Mouse (Mus musculus): ENCODE results near the gene Olfr698. TPM values are rescaled to one million over a fixed set of nuclear protein-coding genes. Genes with fewer than 3 reads are reported as not detected.
"Not testable (repeated sequence)": the region's sequence is repeated elsewhere in the genome, so short reads cannot be mapped to it uniquely, and the experiment has no call there.

Gene Olfr698
- not detected for total RNA-seq (2021)
- long read RNA-seq, experiment 1: 0 reads
- long read RNA-seq, experiment 2: 0 reads

DNA sequence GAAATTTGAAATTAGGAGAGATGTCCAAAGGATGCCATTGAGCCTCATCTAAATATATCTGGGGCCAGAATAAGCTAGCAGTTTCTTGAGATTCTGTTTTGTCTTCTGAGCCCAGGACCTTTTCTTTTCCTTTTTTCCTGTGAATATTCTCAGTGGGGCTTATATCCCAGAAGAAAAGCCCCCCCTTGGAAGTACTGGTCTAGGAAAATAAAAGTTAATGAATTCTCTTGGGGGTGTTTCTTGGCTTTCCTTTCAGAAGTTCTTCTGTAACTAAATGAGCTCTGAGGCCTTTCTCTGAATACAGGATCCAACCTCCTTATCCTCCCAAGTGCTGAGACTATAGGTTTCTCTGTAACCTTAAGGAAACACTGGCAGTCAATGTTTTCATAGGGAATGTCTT, at the start of gene Olfr698:
TSS of gene Olfr698 (minus strand) at position 101 of the 400 bp plus-strand sequence.
- no peak for DNase-seq

DNA sequence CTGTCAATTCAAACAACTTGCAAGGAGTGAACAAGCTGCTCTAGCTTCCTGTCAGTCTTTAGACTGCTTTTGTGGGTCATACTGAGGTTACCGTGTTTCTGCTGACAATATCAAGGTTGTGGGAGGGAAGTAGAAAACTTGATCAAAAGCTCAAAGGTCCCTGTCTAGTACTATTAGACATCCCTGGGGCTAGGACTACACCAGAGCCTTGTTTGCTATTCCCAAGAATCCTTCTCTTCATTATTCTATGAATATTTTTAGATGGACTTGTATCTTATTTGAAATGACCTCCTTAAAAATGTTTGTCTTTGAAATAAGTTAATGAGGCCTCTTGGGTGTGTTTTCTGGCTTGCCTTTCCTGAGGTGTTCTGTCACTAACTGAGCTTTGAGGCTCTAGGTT, 37.9 kb upstream of the Olfr698 start, which contains the start of gene Olfr699:
TSS of gene Olfr699 (minus strand) at position 101 of the 400 bp plus-strand sequence.
- DNase-seq: no peak

GRCm38 (mm10) chr7:106788330-106788729, 33.1 kb upstream of the Olfr698 start:
- DNase-seq: no peak

GRCm38 (mm10) chr7:106761008-106761407, 5.8 kb upstream of the Olfr698 start:
- DNase-seq: not testable (repeated sequence)

DNA sequence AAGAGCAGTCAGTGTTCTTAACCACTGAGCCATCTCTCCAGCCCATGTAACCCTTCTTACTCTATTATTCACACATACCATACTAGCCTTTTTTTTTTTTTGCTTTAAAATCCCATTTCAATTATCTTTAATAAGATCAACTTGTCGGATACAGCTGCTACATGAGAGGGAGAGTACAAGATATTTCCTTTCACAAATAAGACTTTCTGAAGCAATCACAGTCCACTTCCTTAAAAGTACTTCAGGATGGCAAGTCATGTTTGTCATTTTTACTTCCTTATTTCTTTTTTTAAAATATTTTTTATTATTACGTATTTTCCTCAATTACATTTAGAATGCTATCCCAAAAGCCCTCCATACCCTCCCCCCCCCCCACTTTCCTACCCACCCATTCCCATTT, 3.6 kb upstream of the Olfr698 start:
- no peak for DNase-seq

GRCm38 (mm10) chr7:106745811-106746210, 9.4 kb downstream of the Olfr698 start:
- no peak for DNase-seq

GRCm38 (mm10) chr7:106742343-106742742, 12.9 kb downstream of the Olfr698 start, which contains the start of gene Olfr697:
Gene Olfr697, minus strand, starts transcription at chr7:106742443.
- no peak for DNase-seq

- no peak for DNase-seq
Measured at GRCm38 (mm10) chr7:106737028-106737427, 18.2 kb downstream of the Olfr698 start.

DNA sequence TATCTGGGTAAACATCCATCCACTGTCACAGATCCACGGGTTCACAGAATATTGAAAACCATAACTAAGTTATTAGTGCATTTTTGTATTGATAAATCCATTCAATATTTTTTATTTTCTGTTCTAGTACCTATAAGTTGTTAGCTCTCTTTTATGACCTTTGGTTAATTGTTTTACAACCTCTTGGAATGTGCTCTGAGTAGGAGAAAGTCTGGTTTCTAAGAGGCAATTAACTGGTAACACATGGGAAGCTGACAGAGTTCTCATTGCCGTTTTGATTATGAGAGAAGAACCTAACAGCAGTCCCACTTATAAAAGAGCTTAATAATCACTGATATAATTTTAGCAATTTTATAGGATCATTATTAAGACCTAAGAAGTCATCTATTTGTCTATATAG, 21.5 kb downstream of the Olfr698 start:
- DNase-seq: no peak

DNA sequence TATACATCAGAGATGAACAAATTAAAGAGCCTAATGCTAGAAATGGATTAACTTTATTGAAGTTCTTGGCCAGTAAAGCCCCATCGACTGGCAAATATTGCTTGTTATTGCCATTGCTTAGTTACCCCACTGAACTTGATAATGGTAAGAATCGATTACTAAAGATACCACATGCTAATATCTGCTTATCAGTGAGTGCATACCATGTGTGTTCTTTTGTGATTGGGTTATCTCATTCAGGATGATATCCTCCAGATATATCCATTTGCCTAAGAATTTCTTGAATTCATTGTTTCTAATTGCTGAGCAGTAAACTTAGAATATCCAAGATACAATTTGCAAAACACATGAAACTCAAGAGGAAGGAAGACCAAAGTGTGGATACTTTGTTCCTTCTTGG, 29.5 kb downstream of the Olfr698 start:
- DNase-seq: not testable (repeated sequence)

GRCm38 (mm10) chr7:106716296-106716695, 38.9 kb downstream of the Olfr698 start, which contains the start of gene Olfr695:
Gene Olfr695, minus strand, starts transcription at chr7:106716396.
- no peak for DNase-seq

DNA sequence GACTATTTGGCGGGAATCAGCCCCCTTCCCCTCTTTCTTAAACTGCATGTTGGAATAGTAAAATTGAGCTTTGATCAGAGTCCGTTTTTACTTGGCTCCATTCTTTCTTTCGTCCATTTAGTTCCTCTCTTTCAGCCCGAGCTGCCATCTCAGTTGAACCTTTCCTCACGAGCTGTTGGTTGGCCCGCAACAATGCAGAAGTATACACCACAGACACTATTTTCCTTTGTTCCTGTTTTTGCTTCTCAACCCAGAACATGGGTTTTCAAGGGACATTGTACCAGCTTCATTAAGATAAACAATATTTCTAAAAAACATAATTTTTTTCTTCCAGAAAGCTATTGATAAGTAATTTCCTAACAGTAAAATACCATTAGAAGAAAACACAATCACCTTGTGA, 43.7 kb downstream of the Olfr698 start:
- DNase-seq: no peak

DNA sequence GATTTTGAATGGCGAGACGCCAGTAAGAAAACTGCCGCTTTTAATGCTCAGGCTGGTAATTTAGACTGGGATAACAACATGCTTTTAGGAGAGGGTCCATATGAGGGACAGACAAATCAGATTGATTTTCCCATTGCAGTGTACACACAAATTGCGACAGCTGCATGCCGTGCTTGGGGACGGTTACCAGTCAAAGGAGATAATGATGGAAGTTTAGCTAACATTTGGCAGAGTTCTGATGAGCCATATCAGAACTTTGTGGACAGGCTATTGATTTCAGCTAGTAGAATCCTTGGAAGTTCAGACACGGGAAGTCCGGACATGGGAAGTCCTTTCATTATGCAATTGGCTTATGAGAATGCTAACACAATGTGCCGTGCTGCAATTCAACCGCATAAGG, 47.5 kb downstream of the Olfr698 start:
- not testable (repeated sequence) for DNase-seq

Other genes starting within 250 kb of the Olfr698 start
- gene Olfr693, start 74.8 kb downstream of the Olfr698 start, total RNA-seq (2021): not detected
- gene Olfr694, start 63.6 kb downstream of the Olfr698 start, total RNA-seq (2021): not detected
- gene Olfr695, start 39.0 kb downstream of the Olfr698 start, total RNA-seq (2021): not detected
- not detected for gene Olfr697, start 13.0 kb downstream of the Olfr698 start, total RNA-seq (2021)
- not detected for gene Olfr699, start 37.8 kb upstream of the Olfr698 start, total RNA-seq (2021)
- not detected for gene Olfr700, start 53.4 kb upstream of the Olfr698 start, total RNA-seq (2021)
- not detected for gene Olfr701, start 58.7 kb upstream of the Olfr698 start, total RNA-seq (2021)
- gene Olfr702, start 78.5 kb upstream of the Olfr698 start, total RNA-seq (2021): not detected
- gene Olfr703, start 88.0 kb upstream of the Olfr698 start, total RNA-seq (2021): not detected
- gene Olfr704, start 107.8 kb upstream of the Olfr698 start, total RNA-seq (2021): not detected
- gene Olfr705, start 121.5 kb upstream of the Olfr698 start, total RNA-seq (2021): not detected
- not detected for gene Olfr706, start 132.8 kb upstream of the Olfr698 start, total RNA-seq (2021)
- gene Olfr707, start 145.8 kb upstream of the Olfr698 start, total RNA-seq (2021): not detected
- not detected for gene Olfr1532-ps1, start 152.6 kb upstream of the Olfr698 start, total RNA-seq (2021)
- under 1 TPM in 1 of 2 experiments, not detected in 1; 0.07 TPM for gene Olfr709-ps1, start 176.8 kb upstream of the Olfr698 start, total RNA-seq (2021)
- not detected for gene Olfr710, start 192.9 kb upstream of the Olfr698 start, total RNA-seq (2021)
- gene Olfr6, start 208.5 kb upstream of the Olfr698 start, total RNA-seq (2021): not detected
- not detected for gene Olfr711, start 220.1 kb upstream of the Olfr698 start, total RNA-seq (2021)

All from adrenal gland, postnatal 36 days (tissue).